Mouse (Mus musculus): ENCODE measurements around the gene Atp8a2. TPM values are rescaled to one million over a fixed set of nuclear protein-coding genes. Genes with fewer than 3 reads are reported as not detected.

The Atp8a2 gene
- total RNA-seq, 4 experiments from 2014 or later: 4.8 to 11.0 (median 9.3) TPM

DNA sequence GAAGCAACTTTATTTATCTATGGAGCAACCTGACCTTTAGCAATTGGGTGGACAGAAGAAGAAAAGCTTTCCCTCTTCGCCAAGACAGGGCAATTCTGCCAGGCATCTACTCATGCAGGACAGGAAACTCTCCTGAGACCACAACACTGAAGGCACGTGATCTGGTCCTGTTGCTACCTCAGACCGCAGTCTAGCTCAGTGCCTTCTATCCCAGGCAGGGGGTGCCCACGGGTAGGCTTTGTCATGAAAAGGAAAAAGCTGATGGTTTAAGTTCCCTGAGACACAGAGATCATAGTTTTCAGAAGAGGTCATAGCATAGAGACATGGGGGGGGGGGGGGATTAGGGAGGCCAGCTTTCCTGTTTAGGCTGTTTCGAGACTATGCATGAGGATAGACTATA lies 269.2 kb downstream of the Atp8a2 start:
- DNase-seq (ENCODE audit: low spot score): no peak

DNA sequence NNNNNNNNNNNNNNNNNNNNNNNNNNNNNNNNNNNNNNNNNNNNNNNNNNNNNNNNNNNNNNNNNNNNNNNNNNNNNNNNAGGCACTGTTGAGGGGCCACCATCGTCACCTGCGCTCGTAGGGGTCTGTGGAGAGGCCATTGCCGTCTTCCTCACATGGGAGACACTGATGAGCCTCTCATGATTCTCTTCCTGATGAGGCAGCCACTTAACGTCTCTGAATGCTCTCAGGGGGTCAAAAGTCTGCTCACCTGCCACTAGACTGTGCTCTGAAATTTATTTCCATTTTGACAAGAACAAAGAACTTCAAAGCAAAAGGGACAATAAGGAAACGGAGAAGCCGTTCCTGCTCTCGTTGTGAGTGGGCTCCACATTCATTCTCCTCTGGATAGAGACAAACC lies 277.1 kb downstream of the Atp8a2 start:
- DNase-seq (ENCODE audit: low spot score): no peak

DNA sequence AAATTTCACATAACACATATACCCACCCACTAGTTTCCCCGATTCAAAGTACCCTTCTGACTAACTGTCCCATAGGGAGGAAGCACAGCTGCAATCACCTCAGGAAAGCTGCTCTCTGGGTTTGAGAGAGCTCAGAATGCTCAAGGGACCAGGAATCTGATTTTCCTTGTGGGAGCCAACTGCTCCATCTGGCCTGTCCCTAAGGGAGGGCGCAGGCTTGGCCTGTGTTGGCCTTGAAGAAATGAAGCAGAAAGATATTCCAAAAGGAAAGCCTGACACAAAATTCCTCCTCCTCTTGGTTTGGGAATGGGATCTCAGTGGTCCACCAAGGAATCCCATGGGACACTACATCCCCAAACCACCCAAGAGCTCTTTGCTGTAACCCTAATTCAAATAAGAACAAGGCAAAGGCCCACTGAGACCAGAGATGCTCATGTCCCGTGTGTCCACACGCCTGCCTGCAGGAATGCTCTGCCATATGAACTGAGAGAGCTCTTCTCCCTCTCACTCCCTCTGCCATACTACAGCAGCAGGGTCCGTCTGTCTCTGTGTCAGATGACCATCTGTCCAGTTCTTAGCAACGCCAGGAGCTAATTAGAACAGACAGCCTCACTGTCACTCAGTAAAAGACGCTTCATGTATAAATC lies 293.4 kb downstream of the Atp8a2 start:
- DNase-seq (ENCODE audit: low spot score): no peak

DNA sequence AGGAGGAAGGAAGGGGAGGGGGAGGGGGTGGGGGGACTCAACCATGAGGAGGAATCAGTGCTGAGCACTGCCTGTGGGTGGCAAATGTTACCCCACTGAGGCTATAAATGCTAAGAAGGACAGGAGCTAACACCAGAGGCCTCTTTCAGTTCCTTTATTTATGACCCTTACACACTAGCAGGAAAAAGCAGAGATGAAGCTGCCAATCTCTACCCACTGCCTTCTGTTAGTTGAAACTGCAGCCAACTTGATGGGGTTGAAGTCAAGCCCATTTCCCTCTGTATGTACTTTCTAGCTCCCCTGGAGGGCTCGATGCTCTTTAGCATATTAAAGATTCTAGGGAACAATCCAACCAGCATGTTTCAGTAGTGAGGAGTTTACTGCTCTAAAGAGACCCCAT lies 303.0 kb downstream of the Atp8a2 start:
- no peak for DNase-seq (ENCODE audit: low spot score)

DNA sequence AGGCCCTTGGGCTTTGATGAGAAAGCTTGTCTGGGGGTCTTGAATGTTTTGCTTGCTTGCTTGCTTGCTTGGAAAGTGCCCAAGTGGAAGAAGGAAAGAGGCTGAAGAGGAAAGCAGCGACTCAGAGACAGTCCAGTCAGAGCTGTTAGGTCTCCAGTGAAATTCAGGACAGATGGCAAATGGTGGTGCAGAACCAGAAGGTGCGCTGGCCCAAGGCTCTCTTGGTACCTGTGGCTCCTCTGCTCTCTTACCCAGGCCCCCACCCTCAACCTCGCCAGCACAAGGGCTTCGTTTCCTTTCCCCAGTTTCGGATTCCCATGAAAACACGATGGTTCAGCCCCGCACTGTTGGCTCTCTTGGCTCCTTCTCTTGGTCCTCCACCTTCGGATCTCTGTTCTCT lies 304.9 kb downstream of the Atp8a2 start:
- no peak for DNase-seq (ENCODE audit: low spot score)

DNA sequence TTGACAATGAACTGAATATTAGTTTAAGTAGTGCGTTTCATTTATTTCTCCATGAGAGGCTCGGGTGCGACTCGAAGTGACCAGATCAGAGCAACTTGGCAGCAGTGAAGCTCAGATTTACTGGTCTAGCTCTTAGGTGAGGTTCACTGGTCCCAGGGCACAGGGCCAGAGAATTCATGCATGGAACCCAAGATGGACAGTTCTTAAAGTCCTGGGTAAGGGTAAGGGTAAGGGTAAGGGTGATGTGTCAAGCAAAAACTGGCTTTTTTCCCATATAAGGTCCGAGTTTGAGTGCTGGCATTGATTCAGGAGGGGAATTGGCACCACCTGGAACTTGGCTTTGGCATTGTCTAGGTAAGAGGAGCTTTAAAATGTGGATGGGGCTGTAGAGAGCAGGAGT lies 305.5 kb downstream of the Atp8a2 start:
- DNase-seq (ENCODE audit: low spot score): no peak

DNA sequence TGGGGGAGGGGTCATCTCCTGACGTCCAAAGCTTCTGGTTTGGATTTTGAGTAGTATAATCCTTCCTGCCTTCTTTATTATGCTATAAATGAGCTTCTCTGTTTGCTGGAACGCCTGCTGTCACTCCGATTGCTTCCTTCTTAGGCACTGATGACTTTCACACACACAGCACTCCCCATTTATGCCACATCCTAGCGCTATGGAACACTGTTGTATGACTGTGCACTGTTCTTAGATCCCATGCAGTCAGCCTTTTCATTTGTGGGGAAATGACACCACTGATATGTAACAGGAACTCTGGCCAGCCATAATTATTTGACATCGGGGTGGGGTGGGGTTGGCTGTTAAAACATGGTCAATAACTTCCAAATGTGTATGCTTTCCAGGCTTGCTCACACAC lies 306.2 kb downstream of the Atp8a2 start:
- DNase-seq (ENCODE audit: low spot score): no peak

DNA sequence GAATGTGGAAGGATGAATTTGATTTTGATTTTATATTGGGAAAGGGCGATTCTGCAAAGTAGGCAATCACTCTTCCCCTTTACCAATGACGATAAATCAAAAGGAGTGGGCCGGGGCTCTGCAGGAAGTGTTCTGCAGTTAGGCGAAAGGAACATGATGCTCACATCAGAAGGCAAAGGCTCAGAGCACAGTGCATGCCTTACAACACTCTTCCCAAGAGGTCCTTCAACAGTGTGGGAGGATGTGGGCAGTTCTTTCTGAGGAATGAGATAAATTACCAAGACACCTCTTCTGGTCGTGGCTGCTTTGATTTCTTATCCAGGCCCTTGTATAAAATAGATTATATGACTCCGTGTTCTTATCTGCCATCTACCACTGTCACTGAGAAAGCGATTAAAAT lies 306.9 kb downstream of the Atp8a2 start:
- DNase-seq (ENCODE audit: low spot score): no peak

DNA sequence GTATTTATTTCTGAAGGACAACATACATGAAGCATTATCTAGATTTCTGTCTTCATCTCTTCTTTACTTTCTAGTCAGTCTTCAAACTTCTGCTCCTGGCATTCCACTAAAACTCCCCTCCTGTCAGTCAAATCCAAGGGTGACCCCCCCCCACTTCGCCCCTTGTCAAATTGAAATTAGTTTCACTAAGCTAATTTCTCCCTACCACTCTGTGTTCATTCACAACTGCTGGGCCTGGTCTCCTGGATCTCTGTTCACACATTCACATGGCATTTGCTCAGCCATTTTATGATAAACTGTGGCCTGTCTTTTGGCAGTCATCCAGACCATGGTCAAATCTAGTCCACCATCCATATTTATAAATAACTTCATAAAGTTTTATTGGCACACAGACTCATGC lies 308.5 kb downstream of the Atp8a2 start:
- DNase-seq (ENCODE audit: low spot score): no peak

DNA sequence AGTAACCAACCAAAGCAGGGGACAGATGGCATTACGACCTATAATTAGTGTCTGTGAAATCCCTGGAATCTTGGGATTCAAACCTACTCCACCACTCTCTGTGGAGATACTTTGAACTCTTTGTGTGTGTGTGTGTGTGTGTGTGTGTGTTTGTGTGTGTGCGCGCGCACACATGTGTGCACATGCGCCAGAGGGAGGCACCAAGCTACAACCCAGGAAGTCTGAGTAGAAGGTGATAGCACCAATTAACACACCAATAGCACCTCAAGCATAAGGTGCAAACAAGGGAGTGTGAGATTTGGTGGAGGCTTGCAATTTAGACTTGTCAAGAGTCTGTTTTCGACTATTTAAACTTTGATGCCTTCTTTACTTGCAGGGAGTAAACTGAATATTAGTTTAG lies 308.9 kb downstream of the Atp8a2 start:
- DNase-seq (ENCODE audit: low spot score): no peak

DNA sequence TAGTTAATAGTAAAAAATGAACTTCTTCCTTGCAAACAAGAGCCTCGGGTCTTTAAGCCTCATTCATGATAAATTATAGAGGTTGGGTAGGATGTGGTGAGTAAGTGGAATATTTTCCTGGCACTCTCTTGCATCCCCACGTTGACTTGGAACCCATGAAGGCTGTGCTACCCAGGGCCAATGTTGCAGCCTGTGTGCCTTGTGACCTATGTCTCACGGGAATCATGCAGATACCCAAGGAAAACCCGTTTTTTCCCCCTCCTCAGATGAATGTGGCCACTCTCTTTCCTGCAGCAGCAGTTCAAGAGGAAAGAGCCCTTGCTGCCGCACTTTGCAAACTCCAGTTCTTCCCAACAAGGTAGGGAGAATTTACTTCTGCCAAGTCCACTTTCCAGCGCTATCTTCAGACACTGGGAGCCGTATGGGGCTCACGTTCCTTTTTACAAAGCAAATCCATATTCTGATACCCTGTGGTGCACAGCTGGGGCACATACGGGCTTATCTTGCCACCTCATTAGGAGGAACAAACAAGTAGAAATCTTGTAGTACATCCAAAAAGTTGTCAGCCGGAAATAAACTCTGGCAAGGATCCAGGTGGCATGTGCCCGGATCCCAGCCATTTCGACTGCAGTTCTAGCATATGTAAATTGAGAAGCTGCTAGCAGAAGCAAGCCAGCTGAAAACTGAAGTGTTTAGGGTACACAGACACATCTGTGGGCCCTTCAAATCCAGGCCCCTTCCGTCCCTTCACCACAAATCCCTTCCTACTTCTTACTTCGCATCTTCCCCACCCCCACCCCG lies 309.7 kb downstream of the Atp8a2 start:
- peak; percentile 48 for DNase-seq (ENCODE audit: low spot score)

DNA sequence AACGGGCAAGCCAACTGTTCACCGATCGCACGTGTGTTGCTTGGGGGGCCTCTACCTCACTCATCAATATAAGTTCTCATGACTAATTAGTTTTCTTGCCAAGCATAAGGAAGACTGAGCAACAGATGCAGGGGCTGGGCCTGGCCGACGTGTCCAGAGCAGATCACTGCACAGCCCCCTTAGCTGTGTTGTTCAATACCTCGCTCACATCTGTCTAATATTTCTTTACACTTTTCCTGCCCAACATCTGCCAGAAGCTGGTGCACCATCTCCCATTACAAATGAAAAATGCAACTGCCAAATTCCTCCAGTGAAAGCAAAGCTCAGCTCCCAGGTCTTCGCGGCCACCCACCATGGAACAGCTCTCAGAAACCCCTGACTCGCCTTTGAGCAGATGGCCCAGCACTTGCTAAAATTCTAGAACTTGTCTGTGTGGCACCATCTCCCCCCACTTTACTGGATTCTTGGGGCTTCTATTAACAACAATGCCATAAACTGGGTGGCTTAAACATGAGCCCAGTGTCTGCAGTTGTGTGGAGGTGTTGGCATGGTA lies 313.4 kb downstream of the Atp8a2 start:
- DNase-seq (ENCODE audit: low spot score): no peak

DNA sequence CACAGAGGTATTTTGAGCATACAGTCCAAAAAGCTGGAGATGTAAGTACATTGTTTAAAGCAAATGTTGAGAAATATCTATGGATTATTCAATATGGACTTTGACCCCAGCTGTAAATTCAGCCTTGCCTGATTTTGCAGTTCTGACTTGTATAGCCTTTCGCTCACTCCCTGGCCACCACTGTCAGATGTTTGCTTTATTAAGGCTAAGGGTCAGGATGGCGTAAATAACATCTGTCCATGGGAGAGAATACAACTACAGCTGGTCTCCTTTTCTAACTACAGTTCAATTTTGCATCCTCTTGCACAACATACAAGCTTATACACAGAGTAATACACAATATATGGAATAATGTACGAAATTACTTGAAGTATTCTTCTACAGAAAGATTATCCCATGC lies 316.1 kb downstream of the Atp8a2 start:
- no peak for DNase-seq (ENCODE audit: low spot score)

DNA sequence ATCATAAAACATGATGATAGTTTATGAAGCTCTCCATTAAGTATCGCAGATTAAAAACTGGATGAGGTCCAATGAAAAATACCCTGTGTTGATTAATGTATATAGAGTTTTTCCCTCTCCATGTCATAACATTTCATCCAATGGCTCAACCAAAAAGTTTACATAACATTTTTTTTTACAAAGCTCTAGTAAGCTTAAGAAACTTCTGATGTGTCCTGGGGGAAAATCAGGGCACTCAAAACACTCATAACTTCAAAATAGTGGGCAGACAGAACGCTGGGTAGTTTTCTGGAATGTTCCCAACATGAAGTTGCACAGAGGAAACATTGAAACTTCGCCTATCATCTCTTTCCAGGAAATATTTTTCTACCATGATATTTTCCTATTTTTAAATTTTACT lies 318.7 kb downstream of the Atp8a2 start:
- no peak for DNase-seq (ENCODE audit: low spot score)

DNA sequence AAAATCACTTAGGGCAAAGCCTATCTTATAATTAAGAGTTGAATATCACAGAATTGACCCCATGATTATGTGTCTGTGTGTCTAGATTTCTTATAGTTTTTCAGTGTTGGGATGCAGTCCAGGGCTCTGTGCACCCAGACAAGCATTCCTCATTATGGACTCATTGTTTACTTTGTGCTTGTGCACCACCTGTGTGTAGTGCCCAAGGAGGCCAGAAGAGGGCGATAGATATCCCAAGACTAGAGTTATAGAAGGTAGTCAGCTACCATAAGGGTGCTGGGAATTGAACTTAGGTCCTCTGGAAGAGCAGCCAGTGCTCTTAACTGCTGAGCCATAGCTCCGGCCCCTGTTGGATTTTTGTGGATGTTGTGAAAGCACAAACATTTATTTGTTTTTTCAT lies 320.5 kb downstream of the Atp8a2 start:
- DNase-seq (ENCODE audit: low spot score): no peak

DNA sequence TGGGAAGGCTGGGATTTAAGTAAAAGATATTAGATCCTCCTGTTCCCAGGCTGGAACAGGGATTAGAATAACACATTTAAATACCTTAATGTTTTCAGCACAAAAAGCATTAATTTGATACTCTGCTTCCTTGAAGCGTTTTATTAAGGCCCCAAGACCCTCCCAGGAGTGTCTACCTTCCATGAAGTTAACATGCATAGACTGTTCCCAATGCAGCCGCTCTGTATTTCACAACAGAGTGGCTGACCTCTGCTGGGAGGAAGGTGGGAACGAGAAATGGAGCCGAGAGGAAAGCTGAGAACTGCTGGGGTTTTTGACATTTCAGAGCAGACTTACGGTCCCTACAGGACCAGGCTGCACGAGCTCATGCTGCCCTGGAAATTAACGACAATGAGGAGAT lies 328.6 kb downstream of the Atp8a2 start:
- DNase-seq (ENCODE audit: low spot score): no peak

DNA sequence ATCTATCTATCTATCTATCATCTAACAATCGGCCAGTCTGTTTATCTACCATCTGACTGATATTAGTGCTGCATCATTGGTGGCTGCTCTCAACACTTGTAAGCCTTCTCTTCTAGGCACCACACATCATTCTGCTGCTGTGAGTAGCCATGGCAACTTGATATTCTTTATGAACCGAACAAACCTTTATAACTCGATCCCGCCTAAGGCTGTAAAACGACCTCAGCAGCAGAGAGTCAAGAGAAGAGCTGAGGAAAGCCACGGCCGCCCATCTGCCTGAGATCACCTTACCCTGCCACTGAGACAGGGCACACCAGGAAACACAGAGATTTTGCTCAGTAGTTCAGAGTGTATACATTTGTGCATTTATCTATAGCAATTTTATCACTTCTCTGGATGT lies 329.2 kb downstream of the Atp8a2 start:
- no peak for DNase-seq (ENCODE audit: low spot score)

DNA sequence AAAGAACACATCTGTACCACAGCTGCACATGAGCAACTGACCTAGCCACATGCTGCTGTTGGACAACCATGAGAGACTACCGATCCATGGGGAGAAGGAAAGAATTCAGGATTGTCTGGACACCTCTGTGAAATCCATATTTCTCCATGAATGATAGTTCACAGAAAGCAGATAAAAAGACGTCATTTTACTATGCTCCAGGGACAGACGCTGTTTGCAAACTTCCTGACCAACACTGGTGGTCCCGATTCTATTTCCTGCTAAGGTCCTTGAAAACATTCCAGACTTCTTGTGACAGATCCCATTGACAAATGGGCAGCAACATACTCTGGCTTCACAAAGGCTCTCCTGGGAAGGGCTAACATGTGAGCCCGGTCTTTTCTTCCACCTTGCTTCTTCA lies 331.0 kb downstream of the Atp8a2 start:
- no peak for DNase-seq (ENCODE audit: low spot score)

DNA sequence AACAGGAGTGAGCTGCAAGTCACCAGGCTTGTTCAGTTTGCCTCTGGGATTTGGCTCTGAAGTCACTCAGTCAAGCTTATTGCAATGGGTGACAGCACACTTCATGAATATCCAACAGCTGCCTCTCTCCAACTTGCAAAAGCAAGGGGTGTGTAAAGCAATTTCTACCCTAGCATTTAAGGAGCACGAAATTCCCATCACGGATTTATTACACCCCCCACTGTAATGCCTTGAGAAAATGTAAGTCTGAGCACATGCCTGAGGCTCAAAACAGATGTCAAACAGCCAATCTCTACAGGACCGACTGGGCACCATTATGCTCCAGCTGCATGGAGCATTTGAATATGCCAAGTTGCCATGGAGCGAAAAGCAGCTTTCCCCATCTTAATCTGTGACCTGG lies 334.6 kb downstream of the Atp8a2 start:
- no peak for DNase-seq (ENCODE audit: low spot score)

DNA sequence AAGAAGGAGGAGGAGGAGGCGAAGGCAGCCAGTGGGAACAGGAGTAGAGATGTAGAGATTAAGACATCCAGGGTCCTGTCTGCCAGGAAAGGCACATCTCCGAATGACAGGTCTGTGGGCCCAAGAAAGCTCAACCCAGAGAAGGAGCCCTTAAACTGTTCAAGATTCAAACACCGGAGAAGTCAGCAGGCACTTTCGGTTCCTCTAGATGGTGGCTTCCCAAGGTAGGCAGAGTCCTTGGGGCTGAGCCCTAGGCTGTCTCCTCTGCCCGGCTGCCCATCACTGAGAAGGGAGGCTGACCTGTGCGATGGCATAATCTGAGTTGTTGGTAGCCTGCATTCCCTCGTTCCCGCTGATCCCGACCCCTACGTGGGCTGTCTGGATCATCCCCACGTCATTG lies 337.1 kb downstream of the Atp8a2 start:
- DNase-seq (ENCODE audit: low spot score): no peak

DNA sequence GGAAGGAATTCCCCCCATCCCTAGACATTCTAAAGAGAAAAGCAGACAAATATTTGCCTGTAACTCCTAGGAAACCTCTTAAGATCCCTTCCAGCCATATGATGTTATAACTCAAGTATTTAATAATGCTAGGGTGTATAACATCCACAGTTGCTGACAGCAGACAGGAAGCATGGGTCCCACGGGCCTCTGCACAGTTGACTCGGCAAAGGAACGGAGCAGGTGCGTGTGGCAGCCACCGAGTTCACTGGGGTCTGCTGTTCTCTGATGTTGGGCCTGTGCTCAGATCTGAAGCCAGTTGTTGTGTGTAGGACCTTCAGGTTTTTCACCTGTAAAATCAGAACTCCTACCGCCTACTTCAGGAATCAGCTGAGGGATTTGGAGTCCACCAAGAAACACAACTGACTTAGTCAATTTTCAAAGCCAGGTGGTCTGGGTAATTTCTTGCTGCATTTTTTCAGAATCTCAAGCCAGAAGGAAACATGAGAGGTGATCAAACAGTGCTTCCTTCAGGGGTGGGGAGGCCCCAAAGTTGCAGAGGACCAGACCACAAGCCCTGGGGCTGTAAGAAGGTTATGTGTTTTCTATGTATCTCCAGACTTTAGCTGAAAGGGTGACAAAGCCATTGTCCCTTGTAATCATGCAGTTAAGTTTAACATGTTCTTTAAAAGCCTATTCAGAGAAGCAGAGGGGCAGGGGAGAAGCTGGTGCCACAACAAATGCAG lies 338.3 kb downstream of the Atp8a2 start:
- no peak for DNase-seq (ENCODE audit: low spot score)

DNA sequence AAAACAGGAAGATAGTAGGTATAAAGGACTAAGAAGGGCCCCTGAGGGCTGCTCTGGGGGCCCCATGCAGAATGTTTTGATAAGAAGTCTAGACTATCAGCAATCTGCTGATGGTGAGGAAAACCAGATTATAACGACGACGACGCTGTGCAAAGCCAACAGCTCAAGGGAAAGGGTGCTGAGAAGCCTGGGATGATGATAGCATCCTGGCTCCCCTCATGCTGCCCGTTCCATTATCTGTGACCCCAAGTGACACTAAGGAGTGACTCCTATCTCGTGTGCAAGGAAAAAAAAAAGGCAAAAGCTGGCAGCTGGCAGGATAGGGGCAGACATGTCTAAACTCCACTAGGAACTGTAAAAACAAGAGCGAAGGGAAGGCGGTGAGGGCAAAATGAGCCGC lies 343.8 kb downstream of the Atp8a2 start:
- no peak for DNase-seq (ENCODE audit: low spot score)

Measured in heart, adult 8-10 months (tissue).